ENCODE assay signal across 23 mouse cellular contexts in genomic region chr7:99324810-99325209, GRCm38 (mm10). TPM values are rescaled to one million over a fixed set of nuclear protein-coding genes. Genes with fewer than 3 reads are reported as not detected.
DNase-seq lines count a peak whose midpoint lies in the region; ATAC-seq lines count a peak whose summit lies in the region.
"Had no signal": no experiment of that assay in that cellular context is flagged by ENCODE, and none has a peak within 500 bp of the region (broad histone marks: within the 10 kb centered on the region; RNA-seq: fewer than 3 reads in every experiment).

No protein-coding gene starts in this region.

- no peak for ATAC-seq in forebrain, embryonic 12.5 days (ENCODE audit: low FRiP score)
- no peak for ATAC-seq in megakaryocyte-erythroid progenitor cell, adult 5-6 weeks (replicated peaks; ENCODE audit: low FRiP score, low TSS enrichment, poor library complexity, severe bottlenecking)
- ATAC-seq: activated CD4-positive, CD25-positive, alpha-beta regulatory T cell, adult 4 months; CD4-positive, CD25-positive, alpha-beta regulatory T cell, adult 4 months; Patski had no signal

- H3K4me2 ChIP-seq in forebrain, embryonic 12.5 days: no peak overlapping the region
- H3K4me2 ChIP-seq: embryonic facial prominence, embryonic 15.5 days; heart, embryonic 13.5 days; liver, embryonic 11.5 days; stomach, embryonic 15.5 days had no signal

- peaks cover 29% of the 10 kb centered on the region for H3K4me1 ChIP-seq in forebrain, embryonic 12.5 days
- peaks cover 42% of the 10 kb centered on the region for H3K4me1 ChIP-seq in forebrain, embryonic 10.5 days
- H3K4me1 ChIP-seq: megakaryocyte, embryonic 14.5 days had no signal

- peaks cover 10% of the 10 kb centered on the region for H3K36me3 ChIP-seq in forebrain, embryonic 12.5 days (replicated peaks)
- peaks cover 10% of the 10 kb centered on the region; the same call in 1 of the 2 replicates for H3K36me3 ChIP-seq in forebrain, embryonic 10.5 days (replicated peaks)
- H3K36me3 ChIP-seq: embryonic facial prominence, embryonic 15.5 days; heart, embryonic 13.5 days; stomach, embryonic 15.5 days had no signal

- peaks cover 4% of the 10 kb centered on the region; the same call in 1 of the 2 replicates for H3K27me3 ChIP-seq in forebrain, embryonic 12.5 days
- H3K27me3 ChIP-seq in forebrain, embryonic 10.5 days (ENCODE audit: poor library complexity, severe bottlenecking): peaks cover 25% of the 10 kb centered on the region
- H3K27me3 ChIP-seq: Patski; stomach, embryonic 15.5 days had no signal

- no peak overlapping the region for H3K4me3 ChIP-seq in forebrain, embryonic 12.5 days (replicated peaks)
- H3K4me3 ChIP-seq in forebrain, embryonic 10.5 days: no peak overlapping the region
- H3K4me3 ChIP-seq: embryonic facial prominence, embryonic 15.5 days; heart, embryonic 13.5 days; megakaryocyte, embryonic 14.5 days; stomach, embryonic 15.5 days had no signal

- H3K27ac ChIP-seq in forebrain, embryonic 12.5 days: 0 out of 2 replicates have a peak overlapping the region, but pooled peaks have one; percentile 42
- H3K27ac ChIP-seq in forebrain, embryonic 10.5 days: no peak overlapping the region
- H3K27ac ChIP-seq: embryonic facial prominence, embryonic 15.5 days; heart, embryonic 13.5 days; stomach, embryonic 15.5 days had no signal

- DNase-seq in forebrain, embryonic 10.5 days (ENCODE audit: extremely low spot score, low spot score): no peak
- peak; percentile 40 for DNase-seq in embryo, embryonic 11 days
- peak; percentile 59 for DNase-seq in mesoderm, embryonic 11.5 days (ENCODE audit: low read depth, low spot score)
- peak; percentile 43 for DNase-seq in neural tube, embryonic 10.5 days (ENCODE audit: extremely low spot score, low spot score)
- DNase-seq in urinary bladder, adult 2 months (ENCODE audit: low spot score): no peak
- DNase-seq in left cerebral cortex, postnatal 25 days (ENCODE audit: low spot score in 2 of 2): no peak
- DNase-seq: adrenal gland, postnatal 10 days; cerebellum, adult 9-10 months; kidney, adult 9 months; kidney, postnatal 4 days; lung, adult 18-20 months; lung, postnatal 14 days; thymus, adult 18-20 months had no signal

- H3K9me3 ChIP-seq in forebrain, embryonic 12.5 days: no peaks in the 10 kb centered on the region
- no peaks in the 10 kb centered on the region for H3K9me3 ChIP-seq in forebrain, embryonic 10.5 days
- H3K9me3 ChIP-seq: embryonic facial prominence, embryonic 15.5 days; heart, embryonic 13.5 days; megakaryocyte, embryonic 14.5 days; stomach, embryonic 15.5 days had no signal

- H3K9ac ChIP-seq in forebrain, embryonic 12.5 days: no peak overlapping the region
- H3K9ac ChIP-seq: embryonic facial prominence, embryonic 15.5 days; heart, embryonic 13.5 days; stomach, embryonic 15.5 days had no signal

- WGBS in forebrain, embryonic 12.5 days: 37% methylated on average over 10 of the region's 10 CpGs
- 40% methylated on average over 10 of the region's 10 CpGs for WGBS in forebrain, embryonic 10.5 days

- intact Hi-C loops in left cerebral cortex, postnatal 25 days (cut with DNase I): loop anchor here (2.0 kb wide), 1 partner anchor 54 kb away; no protein-coding TSS in a partner anchor

RNA-seq across cellular contexts. Expression of gene Serpinh1, which starts 28.2 kb away (rescaled TPM):
- 425 and 501 TPM in 2 replicates for polyA plus RNA-seq in forebrain, embryonic 12.5 days (2016; fragmentation: Nextera tagmentation; extraction: Ambion mirVana)
- polyA plus RNA-seq in forebrain, embryonic 10.5 days (2016; fragmentation: Nextera tagmentation; extraction: Ambion mirVana): 825 and 923 TPM in 2 replicates
- not detected in 2 replicates for total RNA-seq in megakaryocyte-erythroid progenitor cell, adult 5-6 weeks (2014; fragmentation: Nextera tagmentation)
- not detected in 2 replicates for total RNA-seq in megakaryocyte-erythroid progenitor cell, adult 5-6 weeks (2017)
- 473 and 550 TPM in 2 replicates for polyA plus RNA-seq in urinary bladder, adult 2 months (2012; rRNA removed)
- 10 to 100 TPM; 34.9 TPM for total RNA-seq in left cerebral cortex, postnatal 25 days (2021)
- polyA plus RNA-seq: activated CD4-positive, CD25-positive, alpha-beta regulatory T cell, adult 4 months had no signal

RNA-seq across cellular contexts. Expression of gene Gdpd5, which starts 56.4 kb away (rescaled TPM):
- polyA plus RNA-seq in forebrain, embryonic 12.5 days (2016; fragmentation: Nextera tagmentation; extraction: Ambion mirVana): 29.9 and 34.4 TPM in 2 replicates
- polyA plus RNA-seq in forebrain, embryonic 10.5 days (2016; fragmentation: Nextera tagmentation; extraction: Ambion mirVana): 12.7 and 15.9 TPM in 2 replicates
- total RNA-seq in megakaryocyte-erythroid progenitor cell, adult 5-6 weeks (2014; fragmentation: Nextera tagmentation): 0.30 TPM in 1 of 2 replicates, not detected in the other
- total RNA-seq in megakaryocyte-erythroid progenitor cell, adult 5-6 weeks (2017): 0.14 TPM in 1 of 2 replicates, not detected in the other
- polyA plus RNA-seq in urinary bladder, adult 2 months (2012; rRNA removed): 15.8 and 20.9 TPM in 2 replicates
- total RNA-seq in left cerebral cortex, postnatal 25 days (2021): 10 to 100 TPM; 40.0 to 46.2 TPM

RNA-seq across cellular contexts. Expression of gene Map6, which starts 57.6 kb away (rescaled TPM):
- polyA plus RNA-seq in forebrain, embryonic 12.5 days (2016; fragmentation: Nextera tagmentation; extraction: Ambion mirVana): 63.5 and 65.1 TPM in 2 replicates
- polyA plus RNA-seq in forebrain, embryonic 10.5 days (2016; fragmentation: Nextera tagmentation; extraction: Ambion mirVana): 14.8 and 18.0 TPM in 2 replicates
- total RNA-seq in megakaryocyte-erythroid progenitor cell, adult 5-6 weeks (2014; fragmentation: Nextera tagmentation): not detected in 2 replicates
- not detected in 2 replicates for total RNA-seq in megakaryocyte-erythroid progenitor cell, adult 5-6 weeks (2017)
- polyA plus RNA-seq in urinary bladder, adult 2 months (2012; rRNA removed): 13.1 and 16.0 TPM in 2 replicates
- total RNA-seq in left cerebral cortex, postnatal 25 days (2021): 100 to 1,000 TPM; 135 to 137 TPM

Comparison
In these comparisons a context has a peak if more than half of its experiments do, and no peak if none do; other contexts are left out.
1. DNase-seq: peak in embryo, embryonic 11 days (single experiment), mesoderm, embryonic 11.5 days (single experiment) and neural tube, embryonic 10.5 days (single experiment); none in forebrain, embryonic 10.5 days (single experiment), urinary bladder, adult 2 months (single experiment) and left cerebral cortex, postnatal 25 days (0 of 2).